Comparison of ENCODE assay signal across 9 mouse cellular contexts in the genomic region with DNA sequence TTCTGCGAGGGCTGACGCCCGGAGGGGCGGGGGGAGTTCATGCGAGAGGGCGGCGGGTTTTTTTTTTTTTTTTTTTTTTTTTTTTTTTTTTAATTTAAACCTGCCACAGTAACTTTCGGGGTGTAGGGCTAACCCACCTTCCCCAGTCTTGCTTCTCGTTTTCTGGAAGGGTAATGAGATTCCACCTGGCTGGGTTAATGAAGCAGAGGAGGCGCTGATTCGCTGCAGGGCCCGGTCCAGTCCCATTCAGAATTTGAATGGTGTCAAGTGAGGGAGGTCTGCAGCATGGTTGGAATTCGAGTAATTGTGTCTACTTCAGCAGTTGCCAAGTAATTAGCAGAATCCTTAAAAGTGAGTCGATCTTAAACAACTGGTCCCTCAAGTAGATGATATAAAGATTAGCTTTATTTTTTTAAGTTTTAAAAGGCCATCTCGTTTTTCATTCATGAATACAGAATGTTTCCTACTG. TPM values are rescaled to one million over a fixed set of nuclear protein-coding genes. Genes with fewer than 3 reads are reported as not detected.
DNase-seq lines count a peak whose midpoint lies in the region; ATAC-seq lines count a peak whose summit lies in the region.
"Had no signal": no experiment of that assay in that cellular context is flagged by ENCODE, and none has a peak within 500 bp of the region (broad histone marks: within the 10 kb centered on the region; RNA-seq: fewer than 3 reads in every experiment).

No protein-coding gene starts in this region.

- peak overlapping the region in 1 of 2 experiments; percentile 82; a peak in 2 of 4 replicates for H3K27ac ChIP-seq in heart, embryonic 14.5 days (replicated peaks in 1 of 2; ENCODE audit: control insufficient read depth in 1 of 2, insufficient read depth in 1 of 2, low read depth in 2 of 2, low read length in 2 of 2)
- H3K27ac ChIP-seq in hindbrain, embryonic 14.5 days: no peak overlapping the region
- no peak overlapping the region for H3K27ac ChIP-seq in midbrain, embryonic 11.5 days (ENCODE audit: low read depth, low read length)

- WGBS in heart, embryonic 14.5 days: 4% methylated on average over 15 of the region's 15 CpGs
- 4% methylated on average over 13 of the region's 15 CpGs for WGBS in hindbrain, embryonic 14.5 days
- 4% methylated on average over 15 of the region's 15 CpGs for WGBS in midbrain, embryonic 11.5 days

- no peaks in the 10 kb centered on the region for H3K9me3 ChIP-seq in heart, embryonic 14.5 days (ENCODE audit: control insufficient read depth, low read length)
- no peaks in the 10 kb centered on the region for H3K9me3 ChIP-seq in hindbrain, embryonic 14.5 days (ENCODE audit: control insufficient read depth, low read length)
- no peaks in the 10 kb centered on the region for H3K9me3 ChIP-seq in midbrain, embryonic 11.5 days (ENCODE audit: control insufficient read depth, low read length)

- peaks cover 3 to 11% of the 10 kb centered on the region in 2 experiments for H3K4me1 ChIP-seq in heart, embryonic 14.5 days (ENCODE audit: control insufficient read depth in 2 of 2, insufficient read depth in 2 of 2, low read length in 2 of 2)
- peaks cover 6% of the 10 kb centered on the region for H3K4me1 ChIP-seq in hindbrain, embryonic 14.5 days (replicated peaks; ENCODE audit: control insufficient read depth, insufficient read depth, low read length)
- no peaks in the 10 kb centered on the region for H3K4me1 ChIP-seq in midbrain, embryonic 11.5 days (ENCODE audit: control insufficient read depth, insufficient read depth, low read length)

- no peak for DNase-seq in heart, postnatal 4 days
- peak; percentile 50 for DNase-seq in R1 (ENCODE audit: low read depth, low spot score)
- DNase-seq in hindbrain, embryonic 14.5 days (ENCODE audit: low spot score): no peak
- no peak for DNase-seq in midbrain, embryonic 11.5 days (ENCODE audit: low spot score, missing footprints)
- DNase-seq in left cerebral cortex, postnatal 10 days (ENCODE audit: extremely low spot score in 1 of 2, low spot score in 2 of 2): no peak
- no peak for DNase-seq in gastrocnemius, adult 8-10 months (ENCODE audit: low spot score in 2 of 2)

- H3K4me3 ChIP-seq in heart, embryonic 14.5 days (ENCODE audit: control insufficient read depth in 1 of 2, insufficient read depth in 1 of 2, low read depth in 1 of 2, low read length in 2 of 2): peak overlapping the region; percentile 60 to 91
- peak overlapping the region; percentile 87 for H3K4me3 ChIP-seq in hindbrain, embryonic 14.5 days (replicated peaks; ENCODE audit: low read length)
- peak overlapping the region; percentile 50 for H3K4me3 ChIP-seq in midbrain, embryonic 11.5 days (ENCODE audit: low read depth, low read length)

- no peaks in the 10 kb centered on the region for H3K36me3 ChIP-seq in heart, embryonic 14.5 days (ENCODE audit: control insufficient read depth, insufficient read depth, low read length)
- H3K36me3 ChIP-seq in hindbrain, embryonic 14.5 days (replicated peaks; ENCODE audit: control insufficient read depth, insufficient read depth): no peaks in the 10 kb centered on the region
- H3K36me3 ChIP-seq in midbrain, embryonic 11.5 days (ENCODE audit: control insufficient read depth, insufficient read depth, low read length): no peaks in the 10 kb centered on the region
- H3K36me3 ChIP-seq: G1E had no signal

- peak overlapping the region; percentile 89 for H3K9ac ChIP-seq in heart, embryonic 14.5 days (ENCODE audit: low read length)
- peak overlapping the region; percentile 64 for H3K9ac ChIP-seq in hindbrain, embryonic 14.5 days
- peak overlapping the region; percentile 51; the same call in 1 of the 2 replicates for H3K9ac ChIP-seq in midbrain, embryonic 11.5 days (ENCODE audit: low read length)

- no peak for ATAC-seq in heart, embryonic 14.5 days (ENCODE audit: insufficient number of reproducible peaks, insufficient read depth, low FRiP score, low read depth)
- ATAC-seq in hindbrain, embryonic 14.5 days (ENCODE audit: low FRiP score): peak; percentile 36; the same call in 1 of the 2 replicates
- peak; percentile 20; the same call in 1 of the 2 replicates for ATAC-seq in midbrain, embryonic 11.5 days (ENCODE audit: low FRiP score)
- no peak for ATAC-seq in cerebellum, adult (ENCODE audit: insufficient number of reproducible peaks, low FRiP score, low TSS enrichment)

- peak overlapping the region; percentile 94 for H3K4me2 ChIP-seq in heart, embryonic 14.5 days (ENCODE audit: low read length)
- peak overlapping the region; percentile 96 for H3K4me2 ChIP-seq in hindbrain, embryonic 14.5 days (replicated peaks)
- H3K4me2 ChIP-seq in midbrain, embryonic 11.5 days: peak overlapping the region; percentile 100

- intact Hi-C loops in left cerebral cortex, postnatal 10 days (cut with DNase I): no loop called here

- H3K27me3 ChIP-seq in heart, embryonic 14.5 days (ENCODE audit: control insufficient read depth, insufficient read depth, low read length): peaks cover 7% of the 10 kb centered on the region; the same call in 1 of the 2 replicates
- peaks cover 49% of the 10 kb centered on the region for H3K27me3 ChIP-seq in hindbrain, embryonic 14.5 days (ENCODE audit: control insufficient read depth, insufficient read depth, low read length)
- peaks cover 39% of the 10 kb centered on the region for H3K27me3 ChIP-seq in midbrain, embryonic 11.5 days (ENCODE audit: control insufficient read depth, insufficient read depth, low read length)

RNA-seq across cellular contexts. Expression of gene Pcgf5, which starts 1.4 kb away (rescaled TPM):
- polyA plus RNA-seq in heart, embryonic 14.5 days (2014; fragmentation: Nextera tagmentation; extraction: Ambion mirVana): 49.9 and 53.7 TPM in 2 replicates
- 10 to 100 TPM; 60.2 to 62.1 TPM for total RNA-seq in heart, postnatal 4 days (2021)
- polyA plus RNA-seq in hindbrain, embryonic 14.5 days (2014; fragmentation: Nextera tagmentation; extraction: Ambion mirVana): 7.6 and 8.9 TPM in 2 replicates
- 10.2 and 10.9 TPM in 2 replicates for polyA plus RNA-seq in midbrain, embryonic 11.5 days (2014; fragmentation: Nextera tagmentation; extraction: Ambion mirVana)
- 10 to 100 TPM in 1 of 2 experiments, 1 to 10 TPM in 1; 9.5 to 10.5 TPM for total RNA-seq in left cerebral cortex, postnatal 10 days (2021)
- total RNA-seq in gastrocnemius, adult 8-10 months (2022): 10 to 100 TPM; 43.6 to 49.1 (median 44.8) TPM

Comparison
In these comparisons a context has a peak if more than half of its experiments do, and no peak if none do; other contexts are left out.
1. ATAC-seq: peak in hindbrain, embryonic 14.5 days (single experiment) and midbrain, embryonic 11.5 days (single experiment); none in heart, embryonic 14.5 days (single experiment) and cerebellum, adult (single experiment).
2. Peak in every context shown above with its lines, with median percentiles within 50 percentile points of each other: H3K4me2 ChIP-seq, H3K4me3 ChIP-seq and H3K9ac ChIP-seq.